Mouse (Mus musculus) ES-E14 (cell line): ENCODE measurements around the gene Cd151.

Source experiments
- CHD2 ChIP-seq: IDR thresholded peaks from 2 replicates; pipeline ENCODE4 v1.6.1; 2014; ENCODE audit warnings: mild to moderate bottlenecking, low read depth, low read length, inconsistent platforms
- HCFC1 ChIP-seq: IDR thresholded peaks from 2 replicates; pipeline ENCODE4 v1.6.1; 2012; ENCODE audit warnings: low read length, inconsistent platforms, borderline replicate concordance; ENCODE audit not compliant: insufficient read depth
- ZC3H11A ChIP-seq: IDR thresholded peaks from 2 replicates; pipeline ENCODE4 v1.6.1; 2012; ENCODE audit warnings: low read depth, mild to moderate bottlenecking, inconsistent platforms, low read length, borderline replicate concordance

DNA sequence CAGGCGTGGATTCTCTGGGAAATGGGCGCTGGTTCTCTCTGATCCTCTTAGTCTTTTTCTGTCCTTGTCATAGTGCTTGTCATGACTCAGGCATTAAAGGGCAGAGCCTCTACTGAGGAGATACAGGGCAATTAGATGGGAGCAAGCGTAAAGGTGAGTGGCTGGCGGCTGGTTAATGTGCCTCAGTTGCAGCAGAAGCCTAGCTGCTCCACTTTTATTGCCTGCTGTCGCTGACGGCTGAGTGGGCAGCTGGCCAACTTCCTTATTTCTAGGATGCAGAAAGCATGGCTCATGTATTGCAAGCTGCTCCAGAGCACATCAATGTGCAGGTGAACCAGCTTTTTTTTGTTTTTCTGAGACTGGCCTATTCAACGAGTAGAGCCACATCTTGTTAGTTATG is 48.2 kb upstream of the Cd151 start:
- TF ChIP-seq CHD2 (no peak), HCFC1 (no peak), ZC3H11A (no peak)
